Mouse (Mus musculus) adrenal gland, adult (tissue): Measurements from ENCODE around the gene Ctsm.
"Not testable (repeated sequence)": the region's sequence is repeated elsewhere in the genome, so short reads cannot be mapped to it uniquely, and the experiment has no call there.

Experiments used
- DNase-seq, 2 experiments: peaks; one replicate each; pipeline ENCODE4 v3.0.0; 2022 to 2023; ENCODE audit warnings: low spot score in 1 of 2; ENCODE audit not compliant: inconsistent age in 2 of 2

The Ctsm gene

DNA sequence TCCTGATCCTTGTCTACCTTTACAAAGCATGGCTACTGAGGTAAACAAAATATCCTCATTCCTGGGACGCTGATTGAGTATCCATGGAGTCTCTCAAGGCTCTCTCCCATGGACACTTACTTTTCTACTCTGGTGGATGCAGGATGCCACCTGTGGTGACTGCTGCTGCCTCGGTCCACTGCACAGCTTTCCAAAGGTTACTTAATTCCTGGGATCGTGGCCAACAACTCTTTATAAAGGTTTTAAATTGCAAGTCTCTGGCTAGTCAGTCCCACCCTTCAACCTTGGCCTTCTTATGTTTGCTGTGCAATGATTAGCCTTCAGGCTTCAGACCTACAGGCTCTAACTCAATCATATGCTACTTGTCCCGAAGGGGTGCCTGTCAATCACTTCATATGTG lies at the start of gene Ctsm:
Ctsm (minus strand) TSS at position 209 of the 400 bp plus-strand sequence.
- no peak for DNase-seq

DNA sequence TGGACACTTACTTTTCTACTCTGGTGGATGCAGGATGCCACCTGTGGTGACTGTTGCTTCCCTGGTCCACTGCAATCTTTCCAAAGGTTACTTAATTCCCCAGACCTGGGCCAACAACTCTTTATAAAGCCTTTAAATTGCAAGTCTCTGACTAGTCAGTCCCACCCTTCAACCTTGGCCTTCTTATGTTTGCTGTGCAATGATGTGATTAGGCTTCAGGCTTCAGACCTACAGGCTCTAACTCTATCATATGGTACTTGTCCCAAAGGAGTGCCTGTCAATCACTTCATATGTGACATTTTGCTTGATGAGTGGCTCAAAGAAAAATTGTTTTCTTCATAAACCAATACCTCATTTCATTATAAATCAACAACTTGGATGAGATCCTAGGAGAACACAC lies 28.4 kb upstream of the Ctsm start, which contains the start of gene Cts3:
Cts3 (minus strand) TSS at position 101 of the 400 bp plus-strand sequence.
- no peak for DNase-seq

DNA sequence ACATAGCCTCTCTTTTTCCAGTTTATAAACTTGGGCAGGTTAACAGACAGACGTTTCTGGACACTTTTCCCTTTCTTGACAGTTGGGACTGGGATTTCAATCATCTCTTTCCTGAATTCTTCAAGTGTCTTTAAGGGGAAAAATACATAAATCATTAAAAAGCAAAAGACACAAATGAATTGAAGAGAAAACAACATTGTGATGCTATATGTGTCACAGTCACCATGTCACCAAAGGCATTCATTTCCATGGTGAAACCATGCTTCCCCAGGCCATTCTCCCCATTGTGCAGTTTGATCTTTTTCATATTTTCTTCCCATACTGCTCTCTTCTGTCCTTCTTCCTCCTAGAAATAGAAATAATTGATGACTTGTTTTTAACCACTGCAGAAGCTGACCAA lies 26.4 kb upstream of the Ctsm start, which contains the start of gene Gm49352:
Gm49352 (minus strand) TSS at position 101 of the 400 bp plus-strand sequence.
- DNase-seq = not testable (repeated sequence)
